Mouse (Mus musculus): Measurements from ENCODE around the gene Slco4c1.
A peak's percentile ranks its signal among the peaks of the same experiment; 100 is the strongest.

Slco4c1 gene

DNA sequence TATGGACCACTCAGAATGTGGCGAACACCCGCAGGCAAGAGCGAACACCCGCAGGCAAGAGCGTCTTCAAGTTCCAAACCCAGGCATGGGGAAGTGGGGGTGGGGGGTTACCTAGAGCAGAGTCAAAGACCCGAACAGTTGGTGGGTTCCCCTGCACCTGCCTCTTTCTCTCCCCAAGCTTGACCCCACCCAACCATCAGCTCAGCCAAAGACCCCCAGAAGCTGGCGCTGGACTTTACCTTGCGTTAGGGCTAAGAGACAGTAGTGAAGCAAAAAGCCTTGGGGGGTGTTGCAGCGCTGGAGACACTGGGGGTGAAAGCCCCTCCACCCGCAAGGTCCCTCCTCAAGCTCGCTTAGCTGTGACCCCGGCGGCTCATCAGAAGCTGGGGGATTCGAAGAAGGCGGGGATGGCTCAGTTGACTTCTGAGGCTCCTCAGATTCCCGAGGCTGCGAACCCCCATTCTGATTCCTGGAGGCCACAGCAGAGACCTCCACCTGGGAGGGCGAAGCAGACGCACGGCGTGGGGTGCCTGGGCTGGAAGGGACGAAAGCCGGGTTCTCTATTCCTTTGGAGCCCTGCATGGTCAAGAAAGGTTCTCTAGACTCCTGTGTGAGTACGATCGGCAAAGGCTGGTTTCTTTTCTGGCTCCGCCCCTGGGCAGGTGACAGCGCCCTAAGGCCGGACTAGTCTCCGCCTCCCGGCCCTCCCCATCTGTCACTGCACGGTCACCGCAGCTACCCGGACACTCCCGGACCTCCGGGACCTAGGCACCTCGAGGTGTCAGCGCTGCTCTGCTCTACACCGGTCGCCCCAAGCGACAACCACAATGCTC lies at the start of gene Slco4c1:
Gene Slco4c1 (minus strand): TSS at position 644 of the 833 bp plus-strand sequence.
- DNase-seq = peak; percentile 67

DNA sequence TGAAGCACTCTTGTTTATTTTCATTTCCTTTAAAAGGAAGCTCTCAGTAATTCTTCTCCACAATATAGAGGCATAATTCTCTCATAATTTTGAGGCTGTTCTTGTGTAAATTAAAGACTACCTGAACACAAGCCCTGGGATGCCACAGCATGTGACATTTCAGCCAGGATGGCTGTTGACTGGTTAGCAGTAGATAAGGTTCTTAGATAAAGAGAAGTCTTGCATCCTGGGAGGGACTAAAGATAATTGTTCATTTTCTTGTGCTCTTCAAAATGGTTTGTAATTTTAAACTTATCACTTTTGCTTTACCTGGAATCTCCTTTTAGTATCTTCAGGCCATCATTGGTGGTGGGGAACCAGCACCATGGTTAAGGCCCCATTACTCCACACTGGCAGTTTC lies 45.4 kb upstream of the Slco4c1 start:
- no peak for DNase-seq

DNA sequence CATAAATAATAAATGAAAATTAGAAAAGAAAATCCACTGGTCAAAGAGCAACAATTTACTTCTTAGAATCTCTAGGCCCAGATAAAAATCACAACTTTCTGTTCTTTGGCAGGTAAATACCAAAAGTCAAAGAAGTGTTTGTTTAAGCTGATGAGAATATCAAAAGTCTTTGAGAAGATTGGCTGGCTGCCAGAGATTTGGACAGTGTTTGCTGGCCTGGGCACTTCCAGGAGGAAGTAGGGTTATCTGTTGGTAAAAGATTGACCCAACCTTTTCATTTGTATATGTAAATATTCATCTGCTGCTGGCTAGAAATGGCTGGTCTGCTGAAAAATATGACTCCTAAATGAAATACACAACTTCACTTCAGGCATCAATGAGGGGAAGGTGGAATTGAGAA lies 11.8 kb upstream of the Slco4c1 start:
- no peak for DNase-seq

DNA sequence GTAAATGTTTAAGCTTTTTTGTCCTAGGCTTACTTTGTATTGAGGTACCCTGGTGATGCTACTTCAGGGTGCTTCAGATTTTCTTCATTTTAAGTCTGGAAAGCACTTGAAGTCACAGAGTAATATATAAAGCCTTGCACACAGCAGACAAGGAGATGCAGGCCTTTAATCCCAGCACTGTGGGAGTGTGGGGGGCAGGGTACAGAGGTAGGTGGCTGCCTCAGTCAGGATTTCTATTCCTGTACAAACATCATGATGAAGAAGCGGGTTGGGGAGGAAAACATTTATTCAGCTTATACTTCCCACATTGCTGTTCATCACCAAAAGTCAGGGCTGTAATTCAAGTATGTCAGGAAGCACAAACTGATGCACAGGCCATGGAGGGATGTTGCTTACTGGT lies 6.6 kb upstream of the Slco4c1 start:
- DNase-seq = no peak

DNA sequence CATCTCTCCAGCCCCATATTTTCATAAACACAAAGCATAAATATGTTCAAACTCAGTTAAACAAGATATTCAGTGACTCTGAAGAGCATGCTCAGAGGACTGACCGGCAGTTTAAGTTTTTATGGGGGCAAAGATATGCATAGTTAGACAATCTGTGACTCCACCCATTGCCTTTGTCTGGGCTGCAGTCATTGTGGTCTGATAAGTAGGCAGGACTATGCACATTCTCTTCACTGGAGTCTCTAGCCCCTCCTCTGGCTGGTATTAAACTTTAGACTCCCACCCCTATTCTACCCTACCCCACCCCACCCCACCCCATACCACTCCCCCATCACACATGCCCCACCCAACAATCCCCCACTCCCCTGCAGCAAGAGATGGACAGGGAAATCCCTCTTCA lies 4.1 kb upstream of the Slco4c1 start:
- no peak for DNase-seq

DNA sequence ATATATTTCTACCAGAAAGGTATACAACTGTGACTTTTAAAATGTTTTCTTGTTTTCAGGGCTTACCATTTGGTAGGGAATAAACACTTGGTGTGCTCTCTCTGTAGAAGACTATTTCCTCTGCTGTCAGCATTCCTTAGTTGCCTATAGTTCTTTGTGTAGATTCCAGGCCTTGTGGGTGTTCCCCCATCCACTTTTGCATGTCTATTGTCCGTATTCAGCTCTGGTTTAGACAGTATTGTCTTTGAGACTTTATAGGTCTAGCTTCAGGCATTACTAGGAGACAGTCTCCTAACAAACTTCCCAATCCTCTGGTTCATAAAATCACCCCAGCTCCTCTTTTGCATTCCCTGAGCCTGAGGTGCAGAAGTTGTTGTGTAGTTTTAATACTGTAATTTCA lies 2.7 kb upstream of the Slco4c1 start:
- DNase-seq = no peak

DNA sequence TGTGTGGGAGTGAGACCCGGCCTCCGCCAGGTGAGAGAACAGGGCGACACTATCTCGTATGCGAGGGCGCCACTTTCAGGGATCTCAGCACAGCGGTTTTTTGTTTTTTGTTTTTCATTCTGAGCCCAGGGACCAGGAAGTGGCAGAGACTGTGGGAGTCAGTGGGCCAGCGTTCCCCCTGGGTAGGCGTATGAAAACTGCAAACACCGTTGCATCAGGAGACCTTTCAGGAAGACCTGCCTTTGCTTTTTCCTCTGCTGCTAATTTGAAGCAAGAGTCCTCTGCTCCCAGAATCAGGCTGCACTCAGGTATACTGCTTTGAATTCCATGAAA lies 356 bp upstream of the Slco4c1 start:
- DNase-seq = no peak

DNA sequence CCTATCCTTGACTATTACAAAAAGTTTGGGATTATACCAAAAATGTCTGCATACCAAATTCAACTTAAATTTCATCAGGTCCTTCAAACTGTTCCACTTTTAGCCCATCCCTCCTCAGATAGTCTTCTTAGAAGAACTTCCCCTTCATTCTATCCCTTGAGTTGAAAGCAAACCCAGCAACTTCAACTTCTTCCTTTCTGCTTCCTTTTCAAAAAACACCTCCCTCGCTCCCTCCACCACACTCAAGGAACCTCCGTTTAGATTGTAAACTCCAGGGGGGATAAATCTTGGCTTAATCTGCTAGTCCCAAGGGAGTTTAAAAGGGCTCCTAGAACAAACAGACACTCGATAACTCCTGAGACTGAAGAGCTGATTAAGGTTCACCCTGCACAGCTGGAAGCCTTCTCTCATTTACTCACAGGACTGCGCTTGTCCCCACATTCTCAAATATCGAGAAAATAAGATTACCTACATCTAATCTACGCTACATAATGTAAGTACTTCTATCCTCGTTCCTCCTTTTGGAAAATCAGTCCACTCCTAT lies 1.1 kb downstream of the Slco4c1 start:
- no peak for DNase-seq

DNA sequence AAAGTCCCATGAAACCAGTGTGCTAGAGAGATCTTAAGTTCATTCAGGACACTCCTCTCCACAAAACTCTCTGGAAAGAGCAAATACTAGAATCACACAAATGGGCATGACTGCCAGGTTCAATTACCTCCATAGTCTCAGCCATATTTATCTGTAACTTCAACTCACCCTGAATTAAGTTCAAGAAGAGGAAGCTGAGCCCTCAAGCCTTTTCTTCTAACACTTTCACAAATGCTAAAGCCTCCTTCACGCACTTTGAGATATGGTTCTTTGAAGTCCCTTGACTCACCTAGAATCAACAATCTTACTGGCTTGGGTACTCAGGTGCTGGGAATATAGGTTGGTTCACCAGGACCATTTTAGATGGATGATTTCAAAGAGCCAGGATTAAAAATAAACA lies 3.2 kb downstream of the Slco4c1 start:
- no peak for DNase-seq

DNA sequence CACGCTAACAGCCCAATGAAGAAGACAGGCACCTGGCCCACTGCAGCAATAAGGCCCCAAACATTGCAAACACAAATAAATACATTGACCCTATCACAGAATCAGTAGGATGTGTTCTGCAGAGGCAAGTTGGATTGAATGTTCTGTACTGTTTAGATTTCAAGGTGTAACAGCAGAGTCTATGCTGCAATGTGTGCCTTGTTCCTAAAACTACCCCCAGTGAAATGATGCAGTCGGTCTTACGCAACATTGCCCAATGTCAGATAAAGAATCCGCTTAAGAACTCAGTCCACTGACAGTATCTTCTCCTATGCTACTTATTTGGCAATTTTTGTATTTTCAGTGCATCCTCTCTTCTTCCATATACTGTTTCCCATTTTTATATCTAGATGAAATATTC lies 6.0 kb downstream of the Slco4c1 start:
- DNase-seq = no peak

DNA sequence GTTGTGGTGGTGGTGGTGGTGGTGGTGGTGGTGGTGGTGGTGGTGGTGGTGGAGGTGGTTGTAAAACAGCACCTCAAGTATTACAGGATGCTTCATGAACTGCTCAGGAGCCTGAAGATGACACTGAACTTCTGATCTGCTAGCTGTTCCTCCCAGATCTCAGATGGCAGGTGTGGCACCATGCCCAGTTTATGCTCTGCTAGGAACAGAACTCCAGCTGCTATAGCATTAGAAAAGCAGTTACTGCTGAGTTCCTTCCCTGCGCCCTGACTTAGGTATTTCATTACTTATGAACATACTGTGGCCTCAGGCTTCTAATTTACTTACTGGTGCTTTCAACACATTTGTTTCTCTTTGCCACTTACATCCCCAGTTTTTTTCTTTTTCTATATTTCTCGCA lies 7.9 kb downstream of the Slco4c1 start:
- DNase-seq = no peak

DNA sequence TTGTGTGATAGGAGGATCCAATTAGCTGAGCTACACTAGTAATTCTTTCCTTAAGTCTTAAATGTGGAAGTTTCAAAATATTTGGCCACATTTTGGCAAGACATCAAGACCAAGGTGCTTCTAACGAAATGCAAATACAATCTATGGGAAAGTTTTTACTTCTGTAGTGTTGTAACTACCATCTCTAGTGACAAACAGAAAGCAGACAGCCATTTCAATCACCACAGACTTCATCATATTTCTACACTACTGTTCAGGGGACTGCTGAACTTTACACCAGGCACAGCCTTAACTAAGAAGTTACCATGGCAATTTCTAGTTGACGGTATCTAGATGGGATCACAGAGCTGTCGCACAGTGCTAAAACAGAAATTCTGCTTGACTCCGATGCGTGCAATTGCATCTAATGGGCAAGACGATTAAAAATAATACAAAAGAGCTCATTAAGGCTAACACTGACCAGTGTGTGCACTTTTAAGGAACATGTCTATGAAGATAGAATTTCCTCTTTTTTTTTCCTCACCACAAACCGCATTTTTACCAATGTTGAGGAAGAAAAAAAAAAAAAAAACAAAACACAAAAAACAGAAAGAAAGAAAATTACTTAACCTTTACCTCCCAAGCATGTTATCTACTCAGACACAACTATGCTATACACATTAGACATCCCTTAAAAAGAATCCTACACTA lies 11.8 kb downstream of the Slco4c1 start:
- DNase-seq = no peak

DNA sequence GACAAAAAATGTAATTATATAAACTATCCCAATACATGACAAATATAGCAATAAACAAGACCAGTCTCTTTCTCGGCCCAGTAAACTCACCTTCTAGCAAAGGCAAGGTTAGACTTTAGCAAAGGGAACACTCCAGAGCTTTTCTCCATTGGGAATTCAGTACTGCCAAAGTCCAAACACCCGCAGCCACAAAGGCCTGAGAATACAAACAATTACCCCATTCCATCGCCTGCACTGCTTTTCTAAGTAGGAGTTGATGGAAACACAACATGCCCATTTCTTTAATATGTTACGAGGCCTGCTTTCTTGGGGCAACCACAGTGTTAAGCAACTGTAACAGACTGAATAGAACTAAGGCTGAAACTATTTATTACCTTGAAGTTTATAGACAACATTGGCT lies 18.4 kb downstream of the Slco4c1 start:
- DNase-seq = no peak

DNA sequence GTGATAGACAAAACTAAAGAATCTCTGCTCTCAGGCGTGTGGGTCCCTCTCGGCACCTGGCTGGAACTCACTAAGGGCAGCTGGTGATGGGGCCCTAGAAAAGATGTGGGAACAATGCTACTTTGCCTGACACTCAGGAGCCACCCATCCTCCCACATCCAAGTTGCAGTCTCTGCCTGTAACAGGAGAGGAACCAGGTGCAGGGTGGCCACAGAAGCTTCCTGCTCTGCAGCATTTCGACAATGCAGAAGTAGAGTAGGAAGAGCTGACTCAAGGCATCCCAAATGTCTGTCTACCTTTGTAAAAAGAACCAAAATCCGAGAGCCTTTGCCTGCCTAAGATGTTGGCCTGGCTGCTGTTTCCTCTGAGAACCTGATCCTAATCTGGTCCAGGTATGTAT lies 22.9 kb downstream of the Slco4c1 start:
- no peak for DNase-seq

DNA sequence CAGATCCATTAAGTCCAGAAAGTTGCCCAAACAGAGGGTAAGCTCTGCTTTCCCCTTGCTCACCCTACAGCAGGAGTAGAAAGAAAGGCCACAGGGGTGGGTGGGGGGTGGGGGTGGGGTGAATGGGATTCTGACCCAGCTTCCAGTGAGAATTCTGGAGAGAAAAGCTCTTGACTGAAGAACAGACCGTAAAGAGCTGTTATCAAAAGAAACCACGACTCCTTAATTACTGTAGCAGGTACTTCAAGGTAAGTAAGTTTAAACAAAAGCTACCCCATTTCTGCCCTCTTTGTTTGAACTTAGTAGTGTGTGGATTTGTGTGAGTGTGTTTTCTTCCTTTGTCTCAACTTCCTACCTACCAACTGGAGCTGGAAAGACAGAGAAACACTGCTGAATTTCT lies 23.4 kb downstream of the Slco4c1 start:
- no peak for DNase-seq

DNA sequence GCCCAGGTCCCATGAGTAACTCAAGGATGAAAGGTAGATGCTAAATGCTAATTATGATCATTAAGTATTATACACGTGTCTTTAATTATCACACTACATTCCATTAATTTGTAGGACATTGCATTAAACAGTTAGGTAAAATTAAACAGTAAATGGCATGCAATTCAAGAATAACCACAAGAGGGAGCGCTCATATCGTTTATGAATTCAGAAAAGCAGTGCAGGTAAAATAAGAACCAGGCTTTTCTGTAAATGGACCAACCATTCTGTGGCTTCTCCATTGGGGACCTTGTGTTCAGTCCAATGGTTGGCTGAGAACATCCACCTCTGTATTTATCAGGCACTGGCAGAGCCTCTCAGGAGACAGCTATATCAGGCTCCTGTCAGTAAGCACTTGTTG lies 25.2 kb downstream of the Slco4c1 start:
- peak; percentile 18 for DNase-seq

DNA sequence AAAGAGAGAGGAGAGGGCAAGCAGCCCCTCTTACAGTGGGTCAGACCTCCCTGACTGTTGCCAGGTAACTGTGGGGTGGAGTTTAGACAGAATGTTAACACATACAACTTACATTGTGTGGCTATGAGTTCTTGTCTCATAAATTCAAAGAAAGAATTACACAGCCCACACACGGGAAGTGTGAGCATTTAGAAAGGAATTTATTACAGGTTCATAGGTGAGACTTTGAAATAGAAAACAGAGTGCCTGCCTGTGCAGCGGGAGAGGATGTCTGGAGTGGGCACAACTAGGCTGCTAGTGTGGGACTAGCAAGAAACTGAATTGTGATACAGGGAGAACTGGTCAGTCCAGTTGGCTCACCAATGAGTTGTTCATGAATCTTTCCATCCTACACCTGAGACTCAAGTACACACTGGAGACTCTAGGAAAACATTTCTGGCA lies 66.7 kb downstream of the Slco4c1 start:
- DNase-seq = peak; percentile 41

DNA sequence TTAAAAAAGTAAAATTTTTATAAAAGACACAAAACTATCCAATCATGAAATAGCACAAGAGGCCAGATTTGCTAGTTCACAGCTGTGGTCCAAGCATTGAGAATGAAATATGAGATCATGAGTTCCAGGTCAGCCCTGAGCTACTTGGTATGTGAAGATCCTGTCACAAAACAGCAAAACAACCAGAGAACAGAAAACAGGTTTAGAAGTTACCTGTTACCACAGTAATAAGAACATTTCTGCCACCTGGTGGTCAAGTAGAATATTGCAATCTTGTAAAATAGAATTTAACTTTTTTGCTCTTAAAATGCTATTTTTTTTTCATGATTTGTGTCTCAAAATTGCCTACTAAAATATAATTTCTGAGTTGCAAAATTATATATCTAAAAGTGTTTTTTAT lies 70.4 kb downstream of the Slco4c1 start:
- no peak for DNase-seq

DNA sequence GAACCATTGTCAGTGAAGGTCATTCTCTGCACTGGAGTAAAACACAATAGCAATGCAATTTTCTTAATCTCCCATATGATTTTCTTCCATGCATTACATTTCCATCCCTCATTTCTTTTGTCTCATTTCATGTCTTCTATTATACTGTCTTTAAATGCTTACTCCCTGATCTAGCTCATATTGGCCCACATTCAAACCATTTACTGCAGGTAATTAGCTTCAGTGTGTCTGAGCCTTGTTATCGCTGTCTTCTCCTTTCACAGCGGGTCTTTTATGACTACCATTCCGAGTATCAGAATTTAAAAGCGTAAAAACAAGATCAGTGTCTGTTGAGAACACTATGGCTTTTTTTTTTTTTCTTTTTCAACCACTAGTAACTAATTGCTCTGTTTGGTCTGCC lies 77.3 kb downstream of the Slco4c1 start:
- no peak for DNase-seq

DNA sequence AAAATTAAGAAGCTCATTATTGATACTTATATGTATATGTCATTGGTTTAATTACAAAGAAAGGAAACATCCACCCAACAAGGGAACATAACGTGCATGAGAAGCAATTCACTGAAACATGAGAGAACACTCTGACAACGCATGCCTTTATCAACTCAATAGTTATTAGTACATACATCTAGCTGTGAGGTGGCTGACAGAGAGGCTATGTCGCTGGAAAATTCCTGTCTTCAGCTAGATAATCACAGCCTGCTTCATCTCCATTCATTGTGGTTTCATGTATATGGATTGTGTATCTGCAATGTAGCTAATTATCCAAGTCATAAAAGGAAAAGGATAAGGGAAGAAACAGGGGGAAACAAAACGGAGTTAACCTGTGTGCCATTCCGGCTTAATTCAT lies 77.7 kb downstream of the Slco4c1 start:
- DNase-seq = no peak

DNA sequence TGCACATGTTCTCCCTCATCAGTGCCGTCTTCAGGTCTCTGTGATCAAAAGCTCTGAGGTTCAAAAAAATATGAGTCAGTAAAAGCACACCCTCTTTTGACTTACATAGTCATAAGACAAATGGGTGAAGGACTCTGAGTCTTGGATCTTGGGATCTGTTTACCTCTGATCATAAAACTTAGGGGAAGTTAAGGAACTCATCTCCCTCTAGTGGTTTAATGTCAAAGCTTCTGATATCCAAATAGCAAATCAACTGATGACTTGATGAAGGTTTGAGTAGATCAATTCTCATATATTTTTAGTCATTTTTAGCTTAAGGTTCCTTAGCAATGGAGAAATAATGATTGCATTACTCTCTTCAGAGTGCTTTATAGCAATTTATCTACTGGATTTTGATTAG lies 82.7 kb downstream of the Slco4c1 start:
- no peak for DNase-seq

DNA sequence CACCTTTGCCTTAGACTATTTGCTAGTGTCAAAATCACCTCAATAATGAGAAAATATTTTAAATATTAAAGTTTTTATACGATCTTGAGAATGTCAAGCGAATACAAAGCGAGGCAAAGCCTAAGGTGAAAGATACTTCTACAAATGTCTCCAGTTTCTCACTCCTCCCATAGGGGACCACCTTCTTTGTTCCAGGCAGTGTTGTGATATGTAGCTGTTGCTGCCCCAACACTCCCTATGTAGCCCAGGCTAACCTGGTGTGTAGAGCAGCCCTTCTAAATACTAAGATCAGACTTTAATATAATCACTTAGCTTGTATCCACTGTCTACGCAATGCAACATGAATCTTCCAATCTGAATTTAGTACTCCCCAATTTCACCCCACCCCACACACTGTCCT lies 97.8 kb downstream of the Slco4c1 start:
- DNase-seq = no peak

DNA sequence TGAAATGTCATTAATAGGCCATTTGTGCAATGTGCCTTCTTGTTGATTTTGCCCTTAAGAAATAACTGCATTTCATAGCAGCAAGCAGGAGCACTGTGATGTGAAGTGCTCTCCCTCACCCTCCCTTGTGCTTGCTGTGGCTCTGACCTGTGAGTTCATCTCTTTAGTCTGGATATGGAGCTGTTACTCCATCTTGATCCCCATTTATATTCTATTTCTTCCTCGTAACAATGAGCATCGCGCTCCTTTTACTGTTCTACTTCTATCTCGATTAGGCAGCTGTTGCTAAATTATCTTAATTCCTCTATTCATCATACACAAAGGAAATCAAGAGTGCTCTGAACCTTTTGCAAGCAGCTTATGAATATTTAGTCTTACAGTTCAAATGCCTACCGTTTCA lies 98.3 kb downstream of the Slco4c1 start:
- no peak for DNase-seq

DNA sequence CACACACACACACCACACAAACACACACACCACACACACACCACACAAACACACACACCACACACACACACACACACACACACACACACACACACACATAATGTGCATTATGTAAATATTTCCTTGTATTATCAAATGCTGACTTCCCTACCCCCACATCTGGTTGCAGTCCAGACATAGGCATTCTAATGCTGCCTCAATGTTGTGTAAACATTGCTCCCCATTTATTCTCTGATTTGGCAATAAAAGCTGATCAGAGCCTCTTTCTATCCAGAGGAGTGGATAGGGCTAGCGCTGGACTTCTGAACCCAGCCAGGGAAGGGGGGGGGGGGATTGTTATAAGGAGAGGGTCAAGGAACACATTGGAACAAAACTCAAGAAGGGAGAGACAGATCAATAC lies 101.7 kb downstream of the Slco4c1 start:
- DNase-seq = no peak

DNA sequence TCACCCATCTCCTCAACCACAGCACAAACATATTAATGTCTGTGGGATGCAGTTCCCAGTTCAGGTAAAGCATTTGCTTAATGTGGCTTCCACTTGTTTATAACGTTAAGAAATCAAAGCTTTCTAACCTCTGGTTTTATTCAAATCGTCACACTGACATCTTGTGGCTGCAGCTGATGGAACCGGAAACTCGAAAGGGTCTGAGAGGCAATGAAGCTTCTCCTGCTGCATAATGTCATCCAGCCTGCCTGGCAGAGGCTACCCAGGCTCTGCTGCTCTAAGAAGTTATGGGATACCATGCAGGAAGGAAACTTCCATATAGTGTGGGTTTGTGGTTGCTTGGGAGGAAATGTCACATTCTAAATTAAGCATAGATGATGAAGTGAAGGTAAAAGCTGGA lies 103.7 kb downstream of the Slco4c1 start:
- DNase-seq = peak; percentile 0

Data from lung, postnatal 14 days (tissue).